Mouse (Mus musculus): ENCODE results near the gene Olfr465-ps1. TPM values are rescaled to one million over a fixed set of nuclear protein-coding genes. Genes with fewer than 3 reads are reported as not detected.

Gene Olfr465-ps1
- not detected in 2 replicates for polyA plus RNA-seq (2015; fragmentation: Nextera tagmentation; extraction: Ambion mirVana)

DNA sequence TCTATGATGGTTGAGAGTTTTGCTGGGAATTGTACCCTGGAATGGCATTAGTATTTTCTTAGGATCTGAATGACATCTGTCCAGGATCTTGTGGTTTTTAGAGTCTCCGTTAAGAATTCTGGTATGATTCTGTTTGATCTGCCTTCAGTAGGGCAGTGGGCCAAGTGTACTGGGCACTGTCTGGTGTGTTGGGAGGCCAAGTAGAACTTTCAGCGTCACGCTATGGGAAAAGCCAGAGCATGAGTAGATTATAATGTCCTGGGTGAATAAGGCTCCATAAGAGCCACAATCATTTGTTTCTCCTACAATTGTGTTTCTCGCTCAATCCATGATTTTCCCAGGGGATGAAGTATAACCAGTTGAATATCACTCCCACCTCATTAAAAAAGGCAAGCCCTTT, at the start of gene Olfr465-ps1:
Gene Olfr465-ps1, plus strand, starts transcription at position 301 of the 400 bp plus-strand sequence.
- no peak for ATAC-seq
- Histone ChIP-seq H3K36me3 (ENCODE audit: control insufficient read depth, insufficient read depth, low read length) (no peaks in the 10 kb centered on the region), H3K4me1 (ENCODE audit: control insufficient read depth, insufficient read depth, low read depth, low read length) (no peaks in the 10 kb centered on the region), H3K27me3 (replicated peaks; ENCODE audit: control insufficient read depth, insufficient read depth, low read length) (no peaks in the 10 kb centered on the region), H3K27ac (ENCODE audit: low read depth, low read length) (no peak within 1 kb of the TSS), H3K4me2 (ENCODE audit: low read length) (no peak within 1 kb of the TSS), H3K4me3 (ENCODE audit: low read length) (no peak within 1 kb of the TSS), H3K9me3 (ENCODE audit: control insufficient read depth, low read length) (peaks cover 2% of the 10 kb centered on the region; the same call in 1 of the 2 replicates), H3K9ac (ENCODE audit: low read depth, low read length) (no peak within 1 kb of the TSS)
- whole genome bisulfite sequencing, result 83% methylated on average over 4 of the region's 4 CpGs

DNA sequence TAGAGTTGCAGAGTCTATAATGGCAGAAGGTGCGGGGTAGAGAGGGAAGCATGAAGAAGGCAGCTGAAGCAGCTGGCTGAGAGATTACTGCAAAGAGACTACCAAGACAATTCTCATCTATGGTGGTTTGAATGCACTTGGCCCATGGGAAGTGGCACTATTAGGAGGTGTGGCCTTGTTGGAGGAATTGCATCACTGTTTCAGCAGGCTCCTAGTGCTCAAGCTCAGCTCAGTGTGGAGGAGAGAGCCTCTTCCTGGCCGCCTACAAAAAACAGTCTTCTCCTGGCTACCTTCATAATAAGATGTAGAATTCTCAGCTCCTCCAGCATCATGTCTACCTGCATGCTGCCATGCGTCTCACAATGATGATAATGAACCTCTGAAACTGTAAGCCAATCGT, 42.0 kb upstream of the Olfr465-ps1 start:
- no peak overlapping the region for H3K4me3 ChIP-seq (ENCODE audit: low read length)
- ATAC-seq, result no peak
- H3K4me1 ChIP-seq (ENCODE audit: control insufficient read depth, insufficient read depth, low read depth, low read length), result no peaks in the 10 kb centered on the region
- no peak overlapping the region for H3K9ac ChIP-seq (ENCODE audit: low read depth, low read length)
- peaks cover 9% of the 10 kb centered on the region for H3K36me3 ChIP-seq (ENCODE audit: control insufficient read depth, insufficient read depth, low read length)
- no peak overlapping the region for H3K27ac ChIP-seq (ENCODE audit: low read depth, low read length)
- 97% methylated on average over 4 of the region's 4 CpGs for WGBS
- H3K9me3 ChIP-seq (ENCODE audit: control insufficient read depth, low read length), result peaks cover 5% of the 10 kb centered on the region; the same call in 1 of the 2 replicates
- no peaks in the 10 kb centered on the region for H3K27me3 ChIP-seq (replicated peaks; ENCODE audit: control insufficient read depth, insufficient read depth, low read length)
- no peak overlapping the region for H3K4me2 ChIP-seq (ENCODE audit: low read length)

DNA sequence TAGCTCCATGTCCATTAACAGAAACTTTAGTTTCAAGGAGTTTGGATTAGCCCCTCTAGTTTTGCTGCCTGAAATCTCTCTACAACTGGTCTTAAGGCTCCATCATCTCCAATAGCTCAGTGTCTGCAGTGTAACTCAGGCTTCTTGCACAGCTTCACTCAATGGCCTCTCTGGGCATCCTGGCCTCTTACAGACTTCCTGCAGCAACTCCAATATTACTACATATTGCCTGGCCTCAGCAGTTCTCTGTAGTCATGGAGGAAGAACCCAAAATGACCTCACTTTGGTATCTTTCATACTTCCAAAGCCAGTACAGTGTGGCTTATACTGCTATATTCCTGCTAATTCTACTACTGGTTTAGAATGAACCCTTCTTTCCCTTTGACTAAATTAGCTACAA, 40.9 kb upstream of the Olfr465-ps1 start:
- Histone ChIP-seq H3K4me2 (ENCODE audit: low read length) (no peak overlapping the region), H3K4me3 (ENCODE audit: low read length) (no peak overlapping the region), H3K36me3 (ENCODE audit: control insufficient read depth, insufficient read depth, low read length) (peaks cover 9% of the 10 kb centered on the region), H3K27me3 (replicated peaks; ENCODE audit: control insufficient read depth, insufficient read depth, low read length) (no peaks in the 10 kb centered on the region), H3K27ac (ENCODE audit: low read depth, low read length) (no peak overlapping the region), H3K4me1 (ENCODE audit: control insufficient read depth, insufficient read depth, low read depth, low read length) (no peaks in the 10 kb centered on the region), H3K9me3 (ENCODE audit: control insufficient read depth, low read length) (peaks cover 5% of the 10 kb centered on the region; the same call in 1 of the 2 replicates), H3K9ac (ENCODE audit: low read depth, low read length) (no peak overlapping the region)
- ATAC-seq, result no peak

DNA sequence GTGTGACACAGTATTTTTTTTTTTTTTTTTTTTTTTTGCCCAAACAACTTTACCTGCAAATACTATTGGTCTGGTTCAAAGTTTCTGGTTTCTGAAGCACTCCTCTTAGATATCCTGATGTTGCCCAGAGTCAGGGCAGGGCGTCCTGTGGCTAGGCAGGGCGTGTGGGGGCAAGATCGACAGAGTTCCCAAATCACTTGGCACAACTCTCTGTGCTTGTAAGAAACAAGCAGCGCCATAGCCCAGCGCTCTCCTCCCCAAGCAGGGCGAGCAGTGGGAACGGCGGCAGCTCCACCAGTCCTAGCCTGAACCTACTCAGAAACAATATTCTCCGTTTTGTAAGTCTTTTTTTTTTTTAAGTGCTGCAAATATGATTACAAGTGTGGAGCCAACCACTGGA, 37.2 kb upstream of the Olfr465-ps1 start:
- Histone ChIP-seq H3K27me3 (replicated peaks; ENCODE audit: control insufficient read depth, insufficient read depth, low read length) (no peaks in the 10 kb centered on the region), H3K36me3 (ENCODE audit: control insufficient read depth, insufficient read depth, low read length) (peaks cover 4% of the 10 kb centered on the region; the same call in 1 of the 2 replicates), H3K4me2 (ENCODE audit: low read length) (no peak overlapping the region), H3K4me3 (ENCODE audit: low read length) (no peak overlapping the region), H3K4me1 (ENCODE audit: control insufficient read depth, insufficient read depth, low read depth, low read length) (no peaks in the 10 kb centered on the region), H3K9me3 (ENCODE audit: control insufficient read depth, low read length) (peaks cover 5% of the 10 kb centered on the region; the same call in 1 of the 2 replicates), H3K9ac (ENCODE audit: low read depth, low read length) (no peak overlapping the region), H3K27ac (ENCODE audit: low read depth, low read length) (no peak overlapping the region)
- no peak for ATAC-seq
- 96% methylated on average over 9 of the region's 9 CpGs for WGBS

DNA sequence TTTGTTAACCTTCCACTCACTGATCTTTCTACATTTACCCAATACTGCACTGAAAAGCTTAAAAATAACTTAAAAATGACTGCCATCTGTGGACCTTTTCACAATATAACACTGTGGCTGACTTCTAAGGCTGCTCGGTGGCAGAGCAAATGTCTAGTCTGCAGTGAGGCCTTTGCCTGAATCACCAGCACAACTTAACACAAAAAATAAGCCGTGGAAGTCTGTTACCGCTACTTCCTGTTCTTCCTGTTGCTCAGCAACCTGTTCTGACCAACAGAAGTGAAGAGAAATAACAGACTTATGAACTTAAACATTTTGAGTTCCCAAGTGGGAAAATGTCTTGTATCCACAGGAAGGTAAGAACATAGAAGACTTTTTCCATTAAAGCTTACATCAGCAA, 36.7 kb upstream of the Olfr465-ps1 start:
- 98% methylated on average over 3 of the region's 3 CpGs for WGBS
- Histone ChIP-seq H3K36me3 (ENCODE audit: control insufficient read depth, insufficient read depth, low read length) (peaks cover 4% of the 10 kb centered on the region; the same call in 1 of the 2 replicates), H3K27me3 (replicated peaks; ENCODE audit: control insufficient read depth, insufficient read depth, low read length) (no peaks in the 10 kb centered on the region), H3K9ac (ENCODE audit: low read depth, low read length) (no peak overlapping the region), H3K9me3 (ENCODE audit: control insufficient read depth, low read length) (peaks cover 5% of the 10 kb centered on the region; the same call in 1 of the 2 replicates), H3K27ac (ENCODE audit: low read depth, low read length) (no peak overlapping the region), H3K4me2 (ENCODE audit: low read length) (no peak overlapping the region), H3K4me1 (ENCODE audit: control insufficient read depth, insufficient read depth, low read depth, low read length) (no peaks in the 10 kb centered on the region), H3K4me3 (ENCODE audit: low read length) (no peak overlapping the region)
- no peak for ATAC-seq

DNA sequence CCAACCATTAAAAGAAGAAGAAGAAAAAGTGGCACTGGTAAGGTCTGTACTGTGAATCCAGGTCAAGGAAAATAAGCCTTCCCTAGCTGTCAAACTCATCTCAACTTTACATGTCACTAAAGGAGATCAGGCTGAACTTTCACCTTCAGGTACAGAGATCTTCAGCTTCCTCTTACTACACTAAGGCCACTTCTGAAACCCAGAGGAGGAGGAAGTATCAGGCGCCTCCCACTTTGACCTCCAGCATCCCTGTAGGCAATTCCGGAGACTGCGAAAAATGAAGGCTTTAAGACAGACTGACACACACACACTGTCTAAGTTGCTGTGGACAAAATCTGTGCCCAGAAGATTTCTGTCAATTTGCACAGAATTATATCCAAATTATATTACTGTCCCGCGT, 25.9 kb upstream of the Olfr465-ps1 start:
- 2% methylated on average over 5 of the region's 5 CpGs for WGBS
- H3K36me3 ChIP-seq (ENCODE audit: control insufficient read depth, insufficient read depth, low read length), result no peaks in the 10 kb centered on the region
- no peak for ATAC-seq
- H3K9ac ChIP-seq (ENCODE audit: low read depth, low read length), result peak overlapping the region; percentile 96
- H3K4me2 ChIP-seq (ENCODE audit: low read length), result peak overlapping the region; percentile 88
- H3K4me1 ChIP-seq (ENCODE audit: control insufficient read depth, insufficient read depth, low read depth, low read length), result peaks cover 17% of the 10 kb centered on the region
- H3K4me3 ChIP-seq (ENCODE audit: low read length), result peak overlapping the region; percentile 93
- peak overlapping the region; percentile 88 for H3K27ac ChIP-seq (ENCODE audit: low read depth, low read length)
- no peaks in the 10 kb centered on the region for H3K27me3 ChIP-seq (replicated peaks; ENCODE audit: control insufficient read depth, insufficient read depth, low read length)
- H3K9me3 ChIP-seq (ENCODE audit: control insufficient read depth, low read length), result peaks cover 3% of the 10 kb centered on the region; the same call in 1 of the 2 replicates

DNA sequence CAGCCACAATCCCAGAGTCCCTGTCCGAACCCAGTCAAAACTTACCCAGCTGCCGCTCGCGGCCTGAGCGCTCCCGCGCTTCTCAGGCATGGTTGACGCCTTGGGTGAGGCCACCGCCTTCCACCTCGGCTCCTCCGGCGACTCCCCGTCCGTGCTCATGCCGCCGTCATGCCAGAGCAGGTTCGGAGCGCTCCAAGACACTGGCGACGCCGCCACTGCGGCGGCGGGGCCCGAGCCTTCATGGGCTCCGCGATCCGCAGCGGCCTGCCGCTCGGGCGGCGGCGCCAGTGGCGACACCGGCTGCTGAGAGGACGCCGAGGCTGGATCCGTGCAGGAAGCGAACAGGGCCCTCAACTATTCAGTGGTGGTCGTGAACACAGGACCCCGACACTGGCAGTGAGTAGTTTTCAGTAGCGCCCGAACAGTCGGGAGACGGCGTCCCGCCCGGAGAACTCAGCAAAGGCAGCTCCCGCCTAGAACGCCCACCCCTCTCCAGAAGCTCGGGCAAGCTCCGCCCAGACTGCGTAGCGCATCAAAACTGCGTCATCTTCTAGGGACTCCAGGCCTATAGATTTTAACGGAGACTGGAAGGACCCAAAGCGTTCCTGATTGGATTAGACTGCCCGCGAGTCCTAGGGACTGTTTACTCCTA, 25.3 kb upstream of the Olfr465-ps1 start, which contains the start of gene Mfsd14b:
Gene Mfsd14b, minus strand, starts transcription at position 517 of the 652 bp plus-strand sequence.
- H3K9ac ChIP-seq (ENCODE audit: low read depth, low read length), result peak within 1 kb of the TSS; percentile 96
- peaks cover 2% of the 10 kb centered on the region; the same call in 1 of the 2 replicates for H3K9me3 ChIP-seq (ENCODE audit: control insufficient read depth, low read length)
- WGBS, result under 1% methylated on average over 52 of the region's 60 CpGs
- ATAC-seq, result peak; percentile 100
- no peaks in the 10 kb centered on the region for H3K27me3 ChIP-seq (replicated peaks; ENCODE audit: control insufficient read depth, insufficient read depth, low read length)
- H3K27ac ChIP-seq (ENCODE audit: low read depth, low read length), result peak within 1 kb of the TSS; percentile 88
- H3K4me1 ChIP-seq (ENCODE audit: control insufficient read depth, insufficient read depth, low read depth, low read length), result peaks cover 17% of the 10 kb centered on the region
- peak within 1 kb of the TSS; percentile 93 for H3K4me3 ChIP-seq (ENCODE audit: low read length)
- H3K4me2 ChIP-seq (ENCODE audit: low read length), result peak within 1 kb of the TSS; percentile 88
- H3K36me3 ChIP-seq (ENCODE audit: control insufficient read depth, insufficient read depth, low read length), result no peaks in the 10 kb centered on the region

DNA sequence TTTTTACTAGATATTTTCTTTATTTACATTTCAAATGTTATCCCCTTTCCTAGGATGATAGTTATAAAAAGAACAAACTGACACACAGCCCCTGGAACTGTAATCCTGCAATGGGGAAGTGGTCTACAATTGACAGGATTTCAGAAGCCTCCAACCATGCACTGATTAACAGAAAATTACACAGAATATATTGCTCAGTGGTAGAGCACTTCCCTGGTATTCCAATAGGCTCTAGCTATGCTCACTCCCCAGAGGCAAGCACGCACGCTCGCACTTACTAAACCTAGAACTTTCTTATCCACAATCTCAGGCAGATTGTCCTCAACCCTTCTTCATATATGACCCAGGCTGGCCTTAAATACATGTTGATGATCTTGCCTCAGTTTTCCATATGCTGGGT, 24.6 kb upstream of the Olfr465-ps1 start:
- Histone ChIP-seq H3K4me2 (ENCODE audit: low read length) (peak overlapping the region; percentile 48), H3K9ac (ENCODE audit: low read depth, low read length) (peak overlapping the region; percentile 96), H3K4me1 (ENCODE audit: control insufficient read depth, insufficient read depth, low read depth, low read length) (peaks cover 17% of the 10 kb centered on the region), H3K27me3 (replicated peaks; ENCODE audit: control insufficient read depth, insufficient read depth, low read length) (no peaks in the 10 kb centered on the region), H3K27ac (ENCODE audit: low read depth, low read length) (peak overlapping the region; percentile 88), H3K36me3 (ENCODE audit: control insufficient read depth, insufficient read depth, low read length) (no peaks in the 10 kb centered on the region), H3K9me3 (ENCODE audit: control insufficient read depth, low read length) (no peaks in the 10 kb centered on the region), H3K4me3 (ENCODE audit: low read length) (peak overlapping the region; percentile 93)
- 48% methylated on average over 3 of the region's 3 CpGs for WGBS
- peak; percentile 62 for ATAC-seq

DNA sequence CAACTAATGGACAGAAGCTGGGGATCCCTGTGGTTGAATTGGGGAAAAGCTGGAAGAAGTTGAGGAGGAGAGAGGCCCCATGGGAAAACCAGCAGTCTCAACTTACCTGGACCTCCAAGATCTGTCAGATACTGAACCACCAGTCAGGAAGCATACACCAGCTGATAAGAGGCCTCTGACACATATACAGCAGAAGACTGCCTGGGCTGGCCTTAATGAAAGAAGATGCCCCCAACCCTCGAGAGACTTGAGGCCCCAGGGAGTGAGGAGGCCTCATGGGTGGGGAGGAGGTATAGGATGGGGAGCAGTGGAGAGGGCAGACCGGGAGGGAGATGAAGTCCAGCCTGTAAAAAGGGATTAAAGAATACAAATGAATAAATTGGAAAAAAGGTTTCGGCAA, 16.9 kb upstream of the Olfr465-ps1 start:
- Histone ChIP-seq H3K27me3 (replicated peaks; ENCODE audit: control insufficient read depth, insufficient read depth, low read length) (no peaks in the 10 kb centered on the region), H3K4me2 (ENCODE audit: low read length) (no peak overlapping the region), H3K9ac (ENCODE audit: low read depth, low read length) (no peak overlapping the region), H3K36me3 (ENCODE audit: control insufficient read depth, insufficient read depth, low read length) (no peaks in the 10 kb centered on the region), H3K4me1 (ENCODE audit: control insufficient read depth, insufficient read depth, low read depth, low read length) (no peaks in the 10 kb centered on the region), H3K27ac (ENCODE audit: low read depth, low read length) (no peak overlapping the region), H3K4me3 (ENCODE audit: low read length) (no peak overlapping the region), H3K9me3 (ENCODE audit: control insufficient read depth, low read length) (no peaks in the 10 kb centered on the region)
- WGBS, result 69% methylated on average over 3 of the region's 3 CpGs
- ATAC-seq, result no peak
